In genomic region chr5:101664945-101665615, GRCm38 (mm10) we compare ENCODE assay signal across 8 mouse cellular contexts. TPM values are rescaled to one million over a fixed set of nuclear protein-coding genes. Genes with fewer than 3 reads are reported as not detected.
A peak's percentile ranks its signal among the peaks of the same experiment; 100 is the strongest.
DNase-seq lines count a peak whose midpoint lies in the region; ATAC-seq and TF ChIP-seq lines count a peak whose summit lies in the region.

Nkx6-1 (minus strand) TSS chr5:101664996.

- DNase-seq in adrenal gland, postnatal 10 days = peak; percentile 86
- peak; percentile 92 for DNase-seq in forebrain, embryonic 14.5 days (ENCODE audit: low spot score)
- DNase-seq in midbrain, embryonic 14.5 days = peak; percentile 86
- DNase-seq in left cerebral cortex, adult 18-20 months (ENCODE audit: low spot score in 2 of 2) = no peak
- no peak for DNase-seq in left cerebral cortex, postnatal 25 days (ENCODE audit: low spot score in 2 of 2)

- H3K27ac ChIP-seq in forebrain, embryonic 14.5 days (ENCODE audit: low read depth, low read length) = no peak within 1 kb of the TSS
- H3K27ac ChIP-seq in hindbrain, embryonic 12.5 days = peak within 1 kb of the TSS; percentile 78
- no peak within 1 kb of the TSS for H3K27ac ChIP-seq in limb, embryonic 15.5 days
- H3K27ac ChIP-seq in midbrain, embryonic 14.5 days (replicated peaks; ENCODE audit: low read depth, low read length) = peak within 1 kb of the TSS; percentile 45; the same call in 1 of the 2 replicates

- peak within 1 kb of the TSS; percentile 35; the same call in 1 of the 2 replicates for H3K9ac ChIP-seq in forebrain, embryonic 14.5 days (ENCODE audit: low read length)
- peak within 1 kb of the TSS; percentile 73 for H3K9ac ChIP-seq in hindbrain, embryonic 12.5 days
- H3K9ac ChIP-seq in limb, embryonic 15.5 days = no peak within 1 kb of the TSS
- H3K9ac ChIP-seq in midbrain, embryonic 14.5 days (replicated peaks; ENCODE audit: low read length) = peak within 1 kb of the TSS; percentile 48

- peaks cover 95% of the 10 kb centered on the region for H3K27me3 ChIP-seq in E14TG2a.4 (ENCODE audit: insufficient read depth, low read length)
- peaks cover 81% of the 10 kb centered on the region for H3K27me3 ChIP-seq in forebrain, embryonic 14.5 days (replicated peaks; ENCODE audit: control insufficient read depth, insufficient read depth, low read length)
- H3K27me3 ChIP-seq in hindbrain, embryonic 12.5 days = peaks cover 89% of the 10 kb centered on the region
- H3K27me3 ChIP-seq in limb, embryonic 15.5 days = peaks cover 94% of the 10 kb centered on the region
- peaks cover 84% of the 10 kb centered on the region for H3K27me3 ChIP-seq in midbrain, embryonic 14.5 days (ENCODE audit: control insufficient read depth, insufficient read depth, low read length)

- peaks cover 37% of the 10 kb centered on the region for H3K4me1 ChIP-seq in E14TG2a.4 (replicated peaks; ENCODE audit: low read depth, low read length)
- peaks cover 6% of the 10 kb centered on the region for H3K4me1 ChIP-seq in forebrain, embryonic 14.5 days (ENCODE audit: control insufficient read depth, insufficient read depth, low read length)
- peaks cover 22% of the 10 kb centered on the region for H3K4me1 ChIP-seq in hindbrain, embryonic 12.5 days
- H3K4me1 ChIP-seq in limb, embryonic 15.5 days = peaks cover 32% of the 10 kb centered on the region
- H3K4me1 ChIP-seq in midbrain, embryonic 14.5 days (ENCODE audit: control insufficient read depth, insufficient read depth, low read length) = peaks cover 14% of the 10 kb centered on the region; the same call in 1 of the 2 replicates

- WGBS in forebrain, embryonic 14.5 days = under 1% methylated on average over 38 of the region's 39 CpGs
- under 1% methylated on average over 39 of the region's 39 CpGs for WGBS in hindbrain, embryonic 12.5 days
- under 1% methylated on average over 39 of the region's 39 CpGs for WGBS in limb, embryonic 15.5 days
- under 1% methylated on average over 39 of the region's 39 CpGs for WGBS in midbrain, embryonic 14.5 days

- TF ChIP-seq CTCF in E14TG2a.4 (conservative IDR thresholded peaks at IDR 0.05; ENCODE audit: low read length) = no peak

- peak; percentile 96 for ATAC-seq in forebrain, embryonic 14.5 days
- ATAC-seq in hindbrain, embryonic 12.5 days (ENCODE audit: low FRiP score) = peak; percentile 95
- peak; percentile 96 for ATAC-seq in limb, embryonic 15.5 days (ENCODE audit: insufficient number of reproducible peaks, low FRiP score, low TSS enrichment, low read depth)
- peak; percentile 91 for ATAC-seq in midbrain, embryonic 14.5 days (ENCODE audit: low FRiP score, low TSS enrichment)

- peak within 1 kb of the TSS; percentile 49 for H3K4me2 ChIP-seq in forebrain, embryonic 14.5 days (ENCODE audit: low read length)
- H3K4me2 ChIP-seq in hindbrain, embryonic 12.5 days (replicated peaks) = peak within 1 kb of the TSS; percentile 53
- H3K4me2 ChIP-seq in limb, embryonic 15.5 days = peak within 1 kb of the TSS; percentile 86
- H3K4me2 ChIP-seq in midbrain, embryonic 14.5 days (ENCODE audit: low read length) = peak within 1 kb of the TSS; percentile 53

- H3K4me3 ChIP-seq in E14TG2a.4 (replicated peaks; ENCODE audit: low read length) = peak within 1 kb of the TSS; percentile 77
- peak within 1 kb of the TSS; percentile 31 for H3K4me3 ChIP-seq in forebrain, embryonic 14.5 days (ENCODE audit: low read depth, low read length)
- H3K4me3 ChIP-seq in hindbrain, embryonic 12.5 days = peak within 1 kb of the TSS; percentile 47
- peak within 1 kb of the TSS; percentile 41 for H3K4me3 ChIP-seq in limb, embryonic 15.5 days
- peak within 1 kb of the TSS; percentile 35 for H3K4me3 ChIP-seq in midbrain, embryonic 14.5 days (replicated peaks; ENCODE audit: low read depth, low read length)

- intact Hi-C loops in left cerebral cortex, postnatal 25 days (cut with DNase I) = loop anchor here (5.0 to 10.0 kb wide), 2 partner anchors 298 to 820 kb away; partner anchors contain the start of gene Gpat3

- H3K9me3 ChIP-seq in E14TG2a.4 (ENCODE audit: low read length) = no peaks in the 10 kb centered on the region
- no peaks in the 10 kb centered on the region for H3K9me3 ChIP-seq in forebrain, embryonic 14.5 days (replicated peaks; ENCODE audit: control insufficient read depth, low read length)
- no peaks in the 10 kb centered on the region for H3K9me3 ChIP-seq in hindbrain, embryonic 12.5 days (replicated peaks)
- H3K9me3 ChIP-seq in limb, embryonic 15.5 days = no peaks in the 10 kb centered on the region
- no peaks in the 10 kb centered on the region for H3K9me3 ChIP-seq in midbrain, embryonic 14.5 days (ENCODE audit: control insufficient read depth, low read length)

- no peaks in the 10 kb centered on the region for H3K36me3 ChIP-seq in E14TG2a.4 (ENCODE audit: insufficient read depth, low read length)
- no peaks in the 10 kb centered on the region for H3K36me3 ChIP-seq in forebrain, embryonic 14.5 days (ENCODE audit: control insufficient read depth, insufficient read depth, low read length)
- no peaks in the 10 kb centered on the region for H3K36me3 ChIP-seq in hindbrain, embryonic 12.5 days
- no peaks in the 10 kb centered on the region for H3K36me3 ChIP-seq in limb, embryonic 15.5 days
- no peaks in the 10 kb centered on the region for H3K36me3 ChIP-seq in midbrain, embryonic 14.5 days (ENCODE audit: control insufficient read depth, insufficient read depth, low read length)

RNA-seq across cellular contexts. Expression of gene Nkx6-1, which starts in this region (rescaled TPM):
- under 1 TPM in 1 of 2 experiments, not detected in 1; 0.12 TPM for total RNA-seq in adrenal gland, postnatal 10 days (2021)
- 0.15 and 0.28 TPM in 2 replicates for polyA plus RNA-seq in forebrain, embryonic 14.5 days (2014; fragmentation: Nextera tagmentation; extraction: Ambion mirVana)
- 18.4 and 18.9 TPM in 2 replicates for polyA plus RNA-seq in hindbrain, embryonic 12.5 days (2016; fragmentation: Nextera tagmentation; extraction: Ambion mirVana)
- 0.12 TPM in 1 of 2 replicates, not detected in the other for polyA plus RNA-seq in limb, embryonic 15.5 days (2015; fragmentation: Nextera tagmentation; extraction: Ambion mirVana)
- 2.8 and 3.1 TPM in 2 replicates for polyA plus RNA-seq in midbrain, embryonic 14.5 days (2014; fragmentation: Nextera tagmentation; extraction: Ambion mirVana)
- total RNA-seq in left cerebral cortex, adult 18-20 months (2021) = under 1 TPM; 0.16 to 0.26 TPM
- total RNA-seq in left cerebral cortex, postnatal 25 days (2021) = under 1 TPM; 0.21 TPM

Comparison
In these comparisons a context has a peak if more than half of its experiments do, and no peak if none do; other contexts are left out.
1. Peak in DNase-seq in adrenal gland, postnatal 10 days; RNA of the gene not detected or under 1 TPM.
2. Peak in DNase-seq, ATAC-seq, H3K4me3 ChIP-seq, H3K9ac ChIP-seq and H3K4me2 ChIP-seq in forebrain, embryonic 14.5 days; RNA of the gene not detected or under 1 TPM.
3. Peak in ATAC-seq, H3K4me3 ChIP-seq and H3K4me2 ChIP-seq in limb, embryonic 15.5 days; RNA of the gene not detected or under 1 TPM.
4. H3K27ac ChIP-seq: peak in hindbrain, embryonic 12.5 days (single experiment) and midbrain, embryonic 14.5 days (single experiment); none in forebrain, embryonic 14.5 days (single experiment) and limb, embryonic 15.5 days (single experiment).
5. Peak in every context shown above with its lines, with median percentiles within 50 percentile points of each other: H3K4me3 ChIP-seq, ATAC-seq and H3K4me2 ChIP-seq.